Mouse (Mus musculus) hindbrain, embryonic 12.5 days (tissue): Measurements from ENCODE around the gene Wfikkn2. TPM values are rescaled to one million over a fixed set of nuclear protein-coding genes. Genes with fewer than 3 reads are reported as not detected.

Source experiments
- ATAC-seq: fragments of 200-750 bp; cut with Nextera tagmentation; 2 replicates; pipeline ENCODE4 v1.8.0; 2017; ENCODE audit warnings: moderate TSS enrichment; ENCODE audit not compliant: low FRiP score
- H3K27ac ChIP-seq: fragments of 300-500 bp; sonication (generic); 2 replicates; pipeline ENCODE4 v1.5.1; 2016; ENCODE audit warnings: mild to moderate bottlenecking
- H3K27me3 ChIP-seq: fragments of 300-500 bp; sonication (generic); 2 replicates; pipeline ENCODE4 v1.6.1; 2016; ENCODE audit warnings: mild to moderate bottlenecking
- H3K36me3 ChIP-seq: fragments of 300-500 bp; sonication (generic); 2 replicates; pipeline ENCODE4 v1.6.1; 2016; ENCODE audit warnings: mild to moderate bottlenecking
- H3K4me1 ChIP-seq: fragments of 300-500 bp; sonication (generic); 2 replicates; pipeline ENCODE4 v1.6.1; 2016
- H3K4me2 ChIP-seq: fragments of 300-500 bp; sonication (generic); replicated peaks from 2 replicates; pipeline ENCODE4 v1.6.1; 2016; ENCODE audit warnings: mild to moderate bottlenecking
- H3K4me3 ChIP-seq: fragments of 300-500 bp; sonication (generic); 2 replicates; pipeline ENCODE4 v1.5.1; 2016; ENCODE audit warnings: mild to moderate bottlenecking
- H3K9ac ChIP-seq: fragments of 300-500 bp; sonication (generic); 2 replicates; pipeline ENCODE4 v1.6.1; 2016; ENCODE audit warnings: mild to moderate bottlenecking, moderate library complexity
- H3K9me3 ChIP-seq: fragments of 300-500 bp; sonication (generic); replicated peaks from 2 replicates; pipeline ENCODE4 v1.6.1; 2016; ENCODE audit warnings: mild to moderate bottlenecking
- WGBS: fragments of 180-500 bp; shearing (Covaris S2); methylation state at CpG from one replicate; pipeline ENCODE4 v1.1.7; 2016; 5-methylcytosine and 5-hydroxymethylcytosine counted together
- polyA plus RNA-seq: library from polyadenylated mRNA; unstranded; fragments of >200 nt; fragmentation: Nextera tagmentation; extraction: Ambion mirVana; gene quantifications from 2 replicates; pipeline ENCODE4 v1.2.1, GENCODE M21; 2016

Wfikkn2 gene
- 6.8 and 9.1 TPM in 2 replicates for polyA plus RNA-seq

DNA sequence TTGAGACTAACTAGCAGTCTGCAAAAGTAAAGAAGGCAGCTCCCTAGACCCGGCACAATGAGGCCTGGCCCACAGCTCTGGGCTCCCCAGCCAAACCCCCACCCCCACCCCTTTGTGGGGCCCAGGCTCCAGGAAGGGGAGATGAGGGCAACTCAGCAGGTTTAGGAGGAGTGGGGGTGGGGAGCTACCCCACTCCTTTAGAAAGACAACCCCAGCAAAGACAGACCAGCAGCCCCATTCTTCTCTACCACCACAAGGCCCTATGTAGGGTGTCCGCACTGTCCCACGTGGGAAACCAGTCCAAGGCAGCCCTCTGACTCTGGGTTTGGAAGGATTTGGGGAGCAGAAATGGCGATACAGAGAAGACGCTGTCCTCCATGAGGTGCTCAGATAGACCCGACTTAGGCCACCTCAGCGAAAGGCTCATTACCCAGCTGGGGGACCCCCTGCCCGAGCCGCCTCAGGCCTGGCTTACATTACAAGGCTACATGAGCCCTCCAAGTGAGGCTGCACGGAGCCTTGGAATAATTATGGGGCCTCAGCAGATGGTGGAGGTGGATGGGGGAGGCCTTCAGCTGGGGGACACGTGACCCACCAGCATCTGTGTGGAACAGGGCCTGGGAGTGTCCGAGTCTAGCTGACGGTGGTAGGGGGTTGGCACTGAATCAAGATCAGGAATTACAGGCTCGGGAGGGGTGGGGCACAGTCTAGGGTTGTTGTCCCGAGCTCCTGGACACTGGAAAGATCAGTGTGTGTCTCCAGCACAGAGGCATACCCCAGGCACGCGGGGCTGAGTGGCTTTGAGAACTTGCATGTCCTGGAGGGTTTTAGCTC lies at the start of gene Wfikkn2:
Gene Wfikkn2, minus strand, starts transcription at position 51 of the 834 bp plus-strand sequence.
- WGBS, result 38% methylated on average over 15 of the region's 17 CpGs
- Histone ChIP-seq H3K36me3 (no peaks in the 10 kb centered on the region), H3K27ac (peak within 1 kb of the TSS; percentile 79), H3K9ac (0 out of 2 replicates have a peak within 1 kb of the TSS, but pooled peaks have one; percentile 2), H3K4me3 (no peak within 1 kb of the TSS), H3K4me1 (peaks cover 54% of the 10 kb centered on the region), H3K9me3 (no peaks in the 10 kb centered on the region), H3K4me2 (peak within 1 kb of the TSS; percentile 14; the same call in 1 of the 2 replicates), H3K27me3 (0 out of 2 replicates have a peak, but pooled peaks cover 6% of the 10 kb centered on the region)
- ATAC-seq, result peak; percentile 90

DNA sequence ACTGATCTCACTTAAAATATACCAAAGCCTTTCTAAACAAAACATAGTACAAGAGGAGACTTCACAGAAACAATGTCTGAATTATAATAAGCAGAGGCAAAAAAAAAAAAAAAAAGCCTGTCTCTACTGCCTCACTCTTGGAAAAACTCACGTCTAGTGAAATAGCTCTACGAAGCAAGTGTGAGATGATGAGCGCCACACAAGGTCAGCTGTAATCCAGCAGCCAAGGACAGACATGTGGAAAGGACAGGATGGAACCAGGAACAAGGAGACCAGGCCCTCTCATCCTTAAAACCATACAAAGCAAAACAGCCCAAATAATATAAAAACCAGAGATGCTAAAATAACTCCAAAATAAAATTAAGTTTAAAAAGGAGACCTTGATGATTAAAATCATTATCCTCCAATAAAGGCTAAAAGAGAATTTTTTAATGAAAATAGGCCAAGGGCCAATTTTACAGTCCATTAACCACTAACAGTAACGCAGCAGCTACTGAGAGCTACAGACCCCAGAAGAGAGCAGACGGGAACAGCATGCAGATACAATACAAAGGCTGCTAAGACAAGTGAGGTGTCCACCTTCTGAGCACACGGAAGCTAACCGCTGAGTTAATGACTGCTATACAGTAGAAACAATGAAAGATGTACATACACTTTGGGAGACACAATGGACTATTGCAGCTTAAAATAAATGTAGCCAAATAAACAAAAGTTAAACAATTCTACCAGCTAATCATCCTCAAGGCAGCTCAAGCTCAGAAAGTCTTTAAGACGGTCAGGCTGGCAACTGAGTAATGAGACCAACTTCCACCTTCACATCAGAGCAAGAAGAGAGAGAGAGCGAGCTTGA lies 49.4 kb upstream of the Wfikkn2 start:
- WGBS, result 64% methylated on average over 9 of the region's 9 CpGs
- H3K36me3 ChIP-seq, result peaks cover 85% of the 10 kb centered on the region
- H3K9me3 ChIP-seq, result no peaks in the 10 kb centered on the region

DNA sequence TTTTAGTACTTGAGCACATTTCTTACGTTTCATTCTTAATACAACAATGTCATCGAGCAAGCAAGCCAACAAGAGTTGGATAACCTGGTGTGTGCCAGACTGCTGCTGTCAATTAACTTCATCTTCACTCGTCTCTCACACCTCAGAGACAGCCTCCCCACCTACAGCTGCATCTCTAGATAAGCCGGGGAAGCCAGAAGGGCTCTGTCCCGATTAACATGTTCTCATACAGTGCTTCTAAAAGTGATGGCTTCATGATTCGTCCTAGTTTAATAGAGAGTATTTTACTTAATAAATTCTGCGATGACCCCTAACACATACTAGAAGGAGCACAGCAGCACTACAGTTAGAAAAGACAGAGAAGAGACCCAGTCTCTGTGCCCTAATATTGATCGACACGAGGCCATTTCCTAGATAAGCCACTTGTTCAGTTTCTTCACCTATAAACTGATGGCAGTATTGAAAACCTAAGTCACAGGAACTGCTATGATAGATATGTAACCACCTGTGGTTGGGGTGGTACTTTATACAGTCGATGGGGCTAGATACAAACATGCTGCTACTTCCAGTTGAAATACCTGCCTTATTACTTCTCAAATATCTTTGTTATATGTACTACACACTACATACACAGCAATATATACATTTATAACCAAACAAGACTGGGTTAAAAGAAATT lies 44.4 kb upstream of the Wfikkn2 start:
- whole genome bisulfite sequencing, result 90% methylated on average over 10 of the region's 10 CpGs
- ATAC-seq, result no peak
- Histone ChIP-seq H3K27ac (no peak overlapping the region), H3K4me1 (no peaks in the 10 kb centered on the region), H3K4me3 (no peak overlapping the region), H3K36me3 (peaks cover 80% of the 10 kb centered on the region), H3K4me2 (no peak overlapping the region), H3K9ac (no peak overlapping the region), H3K9me3 (no peaks in the 10 kb centered on the region), H3K27me3 (no peaks in the 10 kb centered on the region)

More for the DNA sequence above, 49.4 kb upstream of the Wfikkn2 start:
- Histone ChIP-seq H3K9ac (no peak overlapping the region), H3K27me3 (no peaks in the 10 kb centered on the region), H3K4me3 (no peak overlapping the region), H3K4me1 (no peaks in the 10 kb centered on the region), H3K27ac (peak overlapping the region; percentile 41; the same call in 1 of the 2 replicates), H3K4me2 (no peak overlapping the region)
- ATAC-seq, result no peak

DNA sequence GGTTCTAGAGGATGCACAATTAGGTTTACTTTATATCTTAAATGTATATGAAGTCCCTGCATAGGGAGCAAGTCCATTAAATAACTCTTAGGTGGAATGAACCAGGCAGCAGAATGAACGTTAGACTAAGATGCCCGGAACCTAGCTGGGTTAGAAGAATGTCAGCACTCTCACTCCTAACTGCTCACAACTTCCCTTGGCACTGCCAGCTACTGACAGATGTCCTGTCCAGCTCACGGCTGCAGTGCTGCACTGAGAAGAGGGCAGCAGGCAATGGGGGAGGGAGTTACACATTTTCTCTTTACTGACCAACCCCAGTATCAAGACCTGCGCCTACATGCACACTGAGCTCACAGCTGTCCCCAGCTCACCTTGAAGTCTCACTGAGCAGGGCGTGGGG lies 41.3 kb upstream of the Wfikkn2 start:
- WGBS, result 95% methylated on average over 5 of the region's 5 CpGs
- no peak overlapping the region for H3K9ac ChIP-seq
- H3K27ac ChIP-seq, result no peak overlapping the region
- H3K27me3 ChIP-seq, result no peaks in the 10 kb centered on the region
- no peaks in the 10 kb centered on the region for H3K4me1 ChIP-seq
- peaks cover 74% of the 10 kb centered on the region for H3K36me3 ChIP-seq
- no peak for ATAC-seq
- H3K9me3 ChIP-seq, result no peaks in the 10 kb centered on the region
- H3K4me2 ChIP-seq, result no peak overlapping the region
- no peak overlapping the region for H3K4me3 ChIP-seq

DNA sequence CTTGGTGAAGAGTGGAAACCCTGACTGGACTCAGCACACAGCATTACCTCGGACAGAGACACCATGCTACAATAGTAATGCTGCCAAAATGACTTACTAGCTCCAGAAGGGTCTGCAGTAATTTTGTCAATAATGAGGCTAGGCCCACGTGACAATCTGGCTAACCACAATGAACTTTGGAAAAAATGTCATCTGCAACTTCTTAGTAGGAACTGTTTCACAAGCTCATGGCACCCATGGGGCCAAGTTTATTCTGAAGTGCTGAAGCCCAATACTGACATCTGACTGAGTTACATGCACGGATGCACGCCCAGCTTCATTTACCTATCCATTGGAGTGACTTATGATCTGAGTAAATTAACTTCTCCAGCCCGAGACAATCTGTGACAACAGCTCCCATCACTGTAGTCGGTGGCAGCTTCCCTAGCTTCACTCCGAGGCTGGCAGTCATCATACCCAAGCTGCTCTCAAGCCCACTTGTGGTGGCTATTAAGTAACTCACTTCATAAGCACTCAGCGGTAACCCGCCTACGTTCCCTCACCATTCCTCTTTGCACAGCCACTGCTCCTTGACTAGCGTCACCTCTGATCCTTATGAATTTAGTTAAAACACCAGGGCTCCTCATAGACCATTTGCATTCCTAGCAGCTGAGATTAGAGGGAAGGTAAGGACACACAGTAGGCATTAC lies 40.2 kb upstream of the Wfikkn2 start:
- no peaks in the 10 kb centered on the region for H3K9me3 ChIP-seq
- ATAC-seq, result no peak
- 0 out of 2 replicates have a peak, but pooled peaks cover 3% of the 10 kb centered on the region for H3K4me1 ChIP-seq
- 94% methylated on average over 11 of the region's 11 CpGs for WGBS
- H3K27me3 ChIP-seq, result no peaks in the 10 kb centered on the region
- H3K9ac ChIP-seq, result no peak overlapping the region
- H3K4me3 ChIP-seq, result no peak overlapping the region
- no peak overlapping the region for H3K4me2 ChIP-seq
- no peak overlapping the region for H3K27ac ChIP-seq
- H3K36me3 ChIP-seq, result peaks cover 69% of the 10 kb centered on the region

DNA sequence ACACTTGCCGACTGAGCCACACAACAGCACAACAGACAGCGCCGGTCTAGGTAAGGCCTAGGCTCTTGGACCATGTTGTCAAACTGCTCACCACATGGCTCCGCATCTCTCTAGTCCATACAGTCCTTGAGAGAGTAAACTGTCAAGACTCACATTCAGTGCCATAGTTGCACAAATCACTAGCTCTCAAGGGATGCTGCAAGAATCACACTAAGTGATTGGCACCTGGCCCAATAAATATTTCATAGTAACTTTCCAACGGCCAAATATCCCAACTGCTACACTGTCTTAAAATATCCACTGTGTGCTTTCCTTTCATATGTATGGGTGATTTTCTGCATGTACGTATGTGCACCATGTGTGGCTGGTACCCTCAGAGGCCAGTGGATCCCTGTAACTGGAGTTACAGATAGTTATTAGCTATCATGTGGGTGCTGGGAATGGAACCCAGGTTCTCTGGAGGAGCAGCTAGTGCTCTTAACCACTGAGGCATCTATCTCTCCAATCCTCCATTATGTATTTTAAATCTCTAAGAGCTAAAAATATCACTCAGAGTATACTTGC lies 37.8 kb upstream of the Wfikkn2 start:
- 92% methylated on average over 6 of the region's 6 CpGs for WGBS
- H3K36me3 ChIP-seq, result peaks cover 46% of the 10 kb centered on the region

DNA sequence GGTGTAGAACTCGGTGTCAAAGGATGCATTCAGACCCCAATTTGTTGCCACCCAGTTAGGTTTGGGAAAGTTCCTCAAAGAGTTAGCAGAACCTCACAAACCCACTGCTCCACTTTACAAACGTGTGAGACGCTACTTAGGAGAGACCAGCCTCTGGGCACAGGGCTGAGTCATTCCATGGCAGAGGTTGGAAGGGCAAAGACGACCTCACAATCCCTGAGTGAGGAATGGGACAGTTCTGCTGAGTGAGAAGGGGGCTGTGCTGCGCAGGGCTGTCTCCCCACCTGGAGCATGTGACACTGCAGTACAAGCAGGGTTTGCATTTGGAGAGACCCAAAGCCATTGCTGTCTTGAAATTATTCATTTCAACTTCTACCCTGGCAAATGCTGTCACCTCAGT lies 36.5 kb upstream of the Wfikkn2 start:
- H3K4me1 ChIP-seq, result peaks cover 8% of the 10 kb centered on the region; the same call in 1 of the 2 replicates
- peaks cover 34% of the 10 kb centered on the region for H3K36me3 ChIP-seq
- H3K4me2 ChIP-seq, result no peak overlapping the region
- H3K9me3 ChIP-seq, result no peaks in the 10 kb centered on the region
- no peak overlapping the region for H3K27ac ChIP-seq
- no peak overlapping the region for H3K4me3 ChIP-seq
- WGBS, result 62% methylated on average over 5 of the region's 5 CpGs
- no peak for ATAC-seq
- H3K27me3 ChIP-seq, result no peaks in the 10 kb centered on the region
- no peak overlapping the region for H3K9ac ChIP-seq

More for the DNA sequence above, 37.8 kb upstream of the Wfikkn2 start:
- Histone ChIP-seq H3K4me3 (no peak overlapping the region), H3K27me3 (no peaks in the 10 kb centered on the region), H3K4me1 (0 out of 2 replicates have a peak, but pooled peaks cover 7% of the 10 kb centered on the region), H3K9ac (no peak overlapping the region), H3K27ac (no peak overlapping the region), H3K9me3 (no peaks in the 10 kb centered on the region), H3K4me2 (no peak overlapping the region)
- ATAC-seq, result no peak

DNA sequence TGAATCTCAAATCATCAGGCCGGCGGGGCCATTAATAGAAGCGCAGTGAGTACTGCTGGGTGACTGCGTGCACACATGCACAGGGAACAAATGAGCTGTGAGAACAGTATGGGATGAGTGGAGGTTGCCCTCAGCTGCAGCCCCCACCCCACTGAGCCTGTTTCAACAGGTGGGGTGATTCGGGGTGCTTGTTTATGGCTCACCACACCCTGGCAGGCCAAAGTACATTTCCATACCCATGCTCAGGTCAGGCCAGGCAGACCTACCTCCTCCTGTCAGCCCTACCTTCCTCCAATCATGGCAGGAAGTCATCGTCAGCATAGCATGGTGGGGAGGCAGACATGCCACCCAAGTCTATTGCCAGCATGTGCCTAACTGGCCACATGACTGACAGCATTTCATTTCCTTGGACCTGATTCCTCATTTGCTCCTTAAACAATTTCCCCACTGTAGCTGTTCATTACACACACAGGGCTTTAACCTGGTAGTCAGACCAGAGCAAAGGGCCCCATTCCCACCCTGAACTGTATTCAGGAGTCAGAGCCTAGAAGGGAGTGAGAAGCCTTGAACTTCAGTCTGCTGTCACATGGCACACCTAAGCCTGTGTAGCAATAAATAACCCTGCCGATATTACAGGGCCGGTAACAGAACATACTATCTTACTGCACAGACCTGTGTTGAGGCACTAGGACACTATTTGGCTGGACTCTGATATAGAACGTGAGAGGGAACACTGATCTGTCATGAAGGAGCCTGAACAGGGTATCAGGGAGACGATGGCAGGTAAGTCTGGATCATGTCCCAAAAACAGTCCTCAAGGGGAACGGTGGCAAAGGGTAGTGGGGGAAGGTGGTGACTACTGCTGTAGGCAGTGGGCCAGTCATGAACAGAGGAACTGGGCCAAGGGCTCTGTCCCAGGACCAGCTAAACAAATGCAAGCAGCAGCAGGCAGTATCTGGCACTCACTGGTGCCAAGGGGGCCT lies 35.7 kb upstream of the Wfikkn2 start, which contains the start of gene Gm21885:
Gene Gm21885, plus strand, starts transcription at position 675 of the 983 bp plus-strand sequence.
- Histone ChIP-seq H3K4me2 (no peak within 1 kb of the TSS), H3K36me3 (peaks cover 28% of the 10 kb centered on the region), H3K27me3 (no peaks in the 10 kb centered on the region), H3K9me3 (no peaks in the 10 kb centered on the region), H3K4me3 (no peak within 1 kb of the TSS), H3K4me1 (peaks cover 12% of the 10 kb centered on the region; the same call in 1 of the 2 replicates), H3K27ac (no peak within 1 kb of the TSS), H3K9ac (no peak within 1 kb of the TSS)
- WGBS, result 87% methylated on average over 11 of the region's 11 CpGs
- no peak for ATAC-seq

DNA sequence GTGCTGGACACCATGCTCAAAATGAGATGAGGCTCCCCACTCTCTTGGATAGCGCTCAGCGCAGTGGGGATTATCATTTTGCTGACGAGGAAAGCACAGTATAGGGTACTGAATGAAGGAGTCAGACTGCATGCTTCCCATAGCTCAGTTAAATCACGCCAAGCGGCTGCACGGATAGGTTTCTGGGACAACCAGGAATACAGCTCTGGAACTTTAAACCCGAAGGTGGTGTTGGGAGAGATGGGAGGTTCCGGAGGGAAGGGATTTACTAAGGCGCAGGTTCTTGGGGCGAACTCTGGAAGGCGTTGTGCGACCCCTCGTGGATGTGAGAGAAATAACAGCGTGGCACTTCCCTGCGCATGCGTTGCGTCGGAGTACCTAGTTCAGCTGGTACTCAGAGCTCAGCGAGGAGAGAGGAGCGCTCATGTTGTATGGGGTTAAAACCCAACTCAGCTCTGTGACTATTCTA lies 31.1 kb upstream of the Wfikkn2 start:
- peak overlapping the region; percentile 47 for H3K9ac ChIP-seq
- H3K9me3 ChIP-seq, result no peaks in the 10 kb centered on the region
- H3K4me1 ChIP-seq, result peaks cover 12% of the 10 kb centered on the region; the same call in 1 of the 2 replicates
- WGBS, result 7% methylated on average over 20 of the region's 20 CpGs
- no peaks in the 10 kb centered on the region for H3K27me3 ChIP-seq
- no peak overlapping the region for H3K27ac ChIP-seq
- 0 out of 2 replicates have a peak, but pooled peaks cover 4% of the 10 kb centered on the region for H3K36me3 ChIP-seq
- H3K4me3 ChIP-seq, result peak overlapping the region; percentile 22
- peak overlapping the region; percentile 50 for H3K4me2 ChIP-seq
- ATAC-seq, result peak; percentile 64

DNA sequence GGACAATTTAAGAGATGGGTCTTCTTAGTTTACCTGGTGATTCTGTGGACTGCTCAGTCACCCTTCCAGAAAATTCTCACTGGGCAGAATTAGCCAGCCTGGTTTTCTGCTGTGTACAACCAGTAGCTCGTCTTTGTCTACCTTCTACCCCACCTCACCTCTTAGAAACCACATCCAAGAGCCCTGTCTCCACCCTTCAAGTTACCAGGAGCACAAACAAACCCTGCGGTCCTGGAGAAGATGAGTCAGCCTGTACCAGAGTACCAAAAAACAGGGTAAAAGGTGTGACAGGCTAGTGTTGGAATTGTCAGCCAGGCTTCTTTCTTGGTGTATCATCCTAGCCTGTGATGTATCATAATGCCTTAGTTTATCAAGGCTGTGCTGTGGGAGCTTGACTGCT lies 29.9 kb upstream of the Wfikkn2 start:
- Histone ChIP-seq H3K4me3 (no peak overlapping the region), H3K9ac (no peak overlapping the region), H3K9me3 (no peaks in the 10 kb centered on the region), H3K4me1 (peaks cover 8% of the 10 kb centered on the region; the same call in 1 of the 2 replicates), H3K36me3 (no peaks in the 10 kb centered on the region), H3K27me3 (no peaks in the 10 kb centered on the region), H3K27ac (no peak overlapping the region), H3K4me2 (no peak overlapping the region)
- 84% methylated on average over 2 of the region's 2 CpGs for WGBS
- ATAC-seq, result no peak
